Mouse (Mus musculus): ENCODE measurements around the gene Ercc6. TPM values are rescaled to one million over a fixed set of nuclear protein-coding genes. Genes with fewer than 3 reads are reported as not detected.

The Ercc6 gene
- total RNA-seq (2023): 57.5 TPM

DNA sequence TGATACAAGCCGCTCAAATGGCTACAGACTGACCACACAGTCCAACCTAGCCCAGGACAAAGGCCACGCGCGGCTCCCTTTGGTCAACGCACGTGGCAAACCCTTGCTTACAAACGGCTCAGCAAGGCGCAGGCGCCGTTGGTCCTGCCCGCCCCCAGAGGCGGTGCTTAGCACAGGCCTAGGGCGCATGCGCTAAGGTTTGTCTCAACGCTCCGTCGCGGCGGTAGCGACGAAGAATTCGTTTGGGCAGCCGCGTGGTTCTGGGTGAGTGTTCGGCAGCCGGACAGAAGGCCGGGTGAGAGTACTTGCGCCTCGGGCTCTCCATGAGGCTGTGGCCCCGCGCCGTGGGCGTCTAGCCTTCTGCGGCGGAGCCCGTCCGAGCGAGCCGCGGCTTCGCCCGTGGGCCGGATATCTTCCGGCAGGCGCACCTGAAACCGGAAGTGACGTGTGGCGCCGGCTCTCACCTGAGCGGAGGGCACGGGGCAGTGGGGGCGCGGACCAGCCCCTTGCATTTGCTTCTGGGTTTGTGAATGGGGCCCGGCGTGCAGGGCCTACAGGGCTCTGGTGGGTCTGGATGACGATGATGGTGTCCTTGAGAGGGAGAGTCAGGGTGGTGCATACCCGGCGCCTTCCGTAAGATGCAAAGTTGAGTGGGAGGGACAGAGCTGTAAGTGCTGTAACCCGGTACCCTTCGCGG is at the start of gene Ercc6:
Gene Ercc6, plus strand, starts transcription at position 186 of the 697 bp plus-strand sequence.

DNA sequence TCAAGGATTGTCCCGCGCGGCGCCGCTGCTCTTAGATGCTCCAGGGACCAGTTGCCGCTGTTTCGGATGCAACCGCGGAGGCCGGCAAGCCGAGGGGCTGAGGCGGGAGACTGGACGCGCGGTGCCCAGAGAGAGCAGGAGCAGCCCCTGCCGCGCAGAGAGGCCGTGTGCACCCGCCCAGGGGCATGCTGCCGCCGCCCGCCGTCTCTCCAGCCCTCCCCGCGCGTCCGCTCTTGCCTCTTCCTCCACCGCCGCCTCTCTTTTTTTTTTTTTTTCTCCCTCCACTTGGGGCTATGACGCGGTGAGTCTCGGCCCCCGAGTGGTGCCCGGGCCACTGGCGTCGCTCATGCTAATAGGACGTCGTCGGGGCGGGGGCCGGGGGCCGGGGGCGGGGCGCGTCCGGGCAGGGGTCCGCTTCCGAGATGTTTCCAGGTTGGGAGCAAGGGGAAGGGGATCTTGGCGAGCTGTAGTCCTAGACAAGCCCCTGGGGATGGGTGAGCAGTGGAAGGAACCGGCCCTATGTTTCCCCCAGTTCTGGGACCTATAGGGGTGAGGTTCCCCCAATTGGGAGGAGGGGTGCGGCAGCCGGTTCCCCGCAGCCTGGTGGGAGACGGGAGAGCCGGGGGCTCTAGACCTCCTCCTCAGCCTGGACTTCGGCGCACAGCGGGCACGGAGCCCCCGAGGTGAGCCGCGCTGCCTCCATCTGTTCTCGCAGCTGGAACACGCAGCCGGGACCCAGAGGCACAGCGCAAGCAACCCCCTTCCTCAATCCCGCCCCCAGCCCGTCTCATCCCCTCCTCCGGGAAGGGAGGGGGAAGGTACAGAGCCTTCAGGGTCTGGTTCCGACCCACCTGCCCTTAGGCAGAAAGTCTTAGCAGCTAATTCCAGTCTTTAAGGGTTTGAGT is 48.5 kb upstream of the Ercc6 start, which contains the start of gene Slc18a3:
Gene Slc18a3, minus strand, starts transcription at position 250 of the 905 bp plus-strand sequence.

DNA sequence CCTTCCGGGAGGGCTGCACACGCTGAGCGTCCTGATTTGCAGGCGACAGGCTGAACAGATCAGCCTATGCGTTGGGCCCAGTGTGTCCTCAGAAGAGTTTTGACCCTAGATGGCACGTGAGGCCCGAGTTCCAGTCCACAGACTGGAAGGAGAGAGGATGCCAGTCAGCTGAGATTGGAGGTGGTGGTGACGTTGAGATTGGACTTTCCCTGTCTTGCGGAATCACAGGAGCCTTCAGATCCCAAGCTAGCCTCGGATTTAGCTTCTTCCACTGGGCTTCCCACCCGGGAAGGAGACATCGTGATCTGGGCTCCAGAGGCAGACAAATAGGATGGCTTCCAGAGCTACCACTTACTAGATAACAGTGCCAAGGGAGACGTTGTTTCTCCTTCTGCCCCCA is 47.4 kb upstream of the Ercc6 start, which contains the start of gene Chat:
Gene Chat, minus strand, starts transcription at position 101 of the 400 bp plus-strand sequence.

DNA sequence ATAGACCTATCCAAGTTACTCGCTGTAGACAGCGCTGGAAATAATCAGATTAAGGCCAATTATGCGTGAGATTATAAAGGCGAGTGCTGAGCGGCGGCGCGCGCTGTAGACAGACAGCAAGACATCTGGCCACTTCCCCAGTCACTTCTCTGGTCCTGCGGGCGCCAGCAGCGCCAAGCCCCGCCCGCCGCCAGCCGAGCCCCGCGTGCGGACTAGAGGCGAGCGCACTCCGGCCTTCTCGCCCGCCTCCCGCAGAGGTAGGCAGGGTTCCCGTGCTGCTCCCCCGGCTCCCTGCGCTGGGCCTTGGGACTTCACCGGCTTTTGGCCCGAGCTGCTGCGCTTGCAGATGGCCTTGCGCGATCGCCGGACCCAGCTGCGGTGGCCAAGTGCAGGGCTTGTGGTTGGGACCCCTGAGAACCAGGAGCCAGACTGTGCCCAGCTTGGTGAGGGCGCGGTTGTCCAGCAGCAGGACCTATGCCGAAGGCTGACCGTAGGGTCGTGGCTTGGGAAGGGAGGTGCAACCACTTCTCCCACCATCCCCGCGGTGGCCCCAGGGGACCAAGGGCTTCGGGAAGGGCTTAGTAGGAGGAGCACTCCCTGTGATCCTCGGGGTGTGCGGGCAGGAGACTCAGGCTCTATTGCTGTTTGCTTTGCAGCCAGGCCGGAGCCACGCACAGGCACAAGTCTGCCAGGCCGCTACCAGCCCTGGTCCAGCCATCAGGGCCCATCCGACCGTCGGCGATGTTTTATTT is 86.1 kb downstream of the Ercc6 start, which contains the start of gene Prrxl1:
Gene Prrxl1, plus strand, starts transcription at position 118 of the 752 bp plus-strand sequence.

Other genes with a start within 250 kb of the Ercc6 start
- 0.15 TPM for gene Ogdhl, start 191.5 kb upstream of the Ercc6 start, total RNA-seq (2023)
- gene 1700024G13Rik, start 125.1 kb upstream of the Ercc6 start, total RNA-seq (2023): not detected
- not detected for gene Slc18a3, start 48.7 kb upstream of the Ercc6 start, total RNA-seq (2023)
- gene Chat, start 47.5 kb upstream of the Ercc6 start, total RNA-seq (2023): not detected
- gene Prrxl1, start 85.9 kb downstream of the Ercc6 start, total RNA-seq (2023): not detected
- not detected for gene 3425401B19Rik, start 171.8 kb downstream of the Ercc6 start, total RNA-seq (2023)

All from CD4-positive naive resting alpha-beta T cell, adult 57 days (primary cell).